Mouse (Mus musculus) frontal cortex, postnatal 10 days (tissue): Measurements from ENCODE around the gene Fbxo36.
A peak's percentile ranks its signal among the peaks of the same experiment; 100 is the strongest.

Experiments used
- DNase-seq, 2 experiments: peaks; one replicate each; pipeline ENCODE4 v3.0.0; 2022; ENCODE audit warnings: low spot score in 2 of 2, mixed read lengths in 1 of 2

The Fbxo36 gene

DNA sequence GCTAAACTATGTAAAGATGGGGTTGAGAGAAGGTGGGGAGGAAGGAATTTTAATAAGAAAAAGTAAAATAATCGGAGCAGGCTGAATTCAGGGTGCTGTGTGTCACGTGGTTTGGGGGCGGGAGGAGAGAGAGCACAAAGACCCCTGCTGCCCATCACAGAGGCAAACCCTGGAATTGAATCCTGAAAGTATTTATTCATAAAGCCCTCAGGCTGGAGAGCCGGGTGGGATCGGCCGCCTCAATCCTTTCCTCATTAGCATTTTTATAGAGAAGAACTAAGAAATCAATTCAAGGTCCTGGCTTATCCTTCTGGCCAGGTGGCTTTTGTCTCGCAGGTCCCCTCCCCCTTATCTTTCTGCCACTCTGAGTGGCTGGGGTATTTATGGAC lies 50.4 kb downstream of the Fbxo36 start:
- DNase-seq: no peak

DNA sequence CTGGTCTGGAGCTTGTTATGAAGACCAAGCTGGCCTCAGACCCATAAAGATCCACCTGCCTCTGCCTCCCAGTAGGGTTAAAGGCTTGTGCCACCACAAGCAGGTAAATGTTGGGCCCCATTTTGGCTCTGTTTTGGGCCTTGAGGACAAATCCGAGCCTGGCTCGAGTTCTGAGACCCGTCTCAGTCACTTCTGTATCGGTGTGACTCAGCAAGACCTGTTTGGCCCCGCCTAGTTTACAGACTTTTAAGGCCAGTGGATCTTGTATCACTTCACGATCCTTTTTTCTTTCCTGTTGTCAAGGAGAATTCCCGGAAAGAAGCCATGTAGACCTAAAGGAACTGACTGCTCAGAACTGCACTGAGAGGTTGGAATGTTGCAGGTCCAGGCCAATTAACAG lies 50.9 kb downstream of the Fbxo36 start:
- DNase-seq: no peak

DNA sequence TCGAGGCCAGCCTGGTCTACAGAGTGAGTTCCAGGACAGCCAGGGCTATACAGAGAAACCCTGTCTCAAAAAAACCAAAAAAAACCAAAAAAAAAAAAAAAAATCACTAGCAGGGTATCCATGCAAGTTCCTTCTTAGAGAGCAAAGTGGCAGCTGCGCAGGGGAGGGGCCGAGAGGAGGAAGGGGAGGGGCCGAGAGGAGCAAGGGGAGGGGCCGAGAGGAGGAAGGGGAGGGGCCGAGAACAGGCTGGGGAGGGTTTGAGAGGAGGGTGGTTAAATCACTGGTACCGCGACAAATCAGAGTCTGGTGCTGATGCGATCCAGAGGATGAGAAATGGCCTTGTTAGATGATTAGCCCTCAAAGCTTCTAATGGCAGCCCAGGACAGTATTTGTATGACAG lies 52.1 kb downstream of the Fbxo36 start:
- DNase-seq: no peak

DNA sequence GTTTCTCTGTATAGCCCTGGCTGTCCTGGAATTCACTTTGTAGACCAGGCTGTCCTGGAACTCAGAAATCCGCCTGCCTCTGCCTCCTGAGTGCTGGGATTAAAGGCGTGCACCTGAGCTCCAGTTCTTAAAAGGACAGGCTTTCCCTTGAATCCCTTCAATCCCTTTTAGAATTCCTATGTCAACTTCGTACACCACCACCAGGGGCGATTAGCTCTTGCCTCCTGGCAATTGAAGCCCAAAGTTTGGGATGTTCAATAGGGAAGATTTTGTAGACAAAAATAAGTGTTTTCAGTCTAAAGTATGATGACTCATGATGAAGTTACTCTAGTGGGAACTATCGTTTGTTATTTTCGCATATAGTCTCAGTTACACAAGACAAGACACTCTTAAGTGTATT lies 57.7 kb downstream of the Fbxo36 start:
- DNase-seq: no peak

DNA sequence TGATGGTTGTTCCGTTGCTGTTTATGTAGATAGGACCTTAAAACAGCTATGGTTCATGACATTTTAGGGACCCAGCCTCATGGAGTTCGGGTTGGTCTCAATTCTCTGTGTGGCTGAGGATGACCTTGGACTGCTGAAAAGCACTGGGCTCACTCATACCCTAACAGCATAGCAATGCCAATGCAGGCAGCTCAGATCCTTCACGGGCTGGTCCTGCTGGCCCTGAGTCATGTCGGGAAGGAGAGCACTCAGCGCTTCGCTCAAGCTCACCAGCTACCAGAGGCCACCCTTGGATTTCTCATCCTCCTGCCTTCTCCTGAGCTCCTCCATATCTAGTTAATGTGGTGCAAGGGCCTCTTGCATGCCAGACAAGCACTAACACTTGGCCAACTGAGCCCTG lies 59.5 kb downstream of the Fbxo36 start:
- DNase-seq: no peak

DNA sequence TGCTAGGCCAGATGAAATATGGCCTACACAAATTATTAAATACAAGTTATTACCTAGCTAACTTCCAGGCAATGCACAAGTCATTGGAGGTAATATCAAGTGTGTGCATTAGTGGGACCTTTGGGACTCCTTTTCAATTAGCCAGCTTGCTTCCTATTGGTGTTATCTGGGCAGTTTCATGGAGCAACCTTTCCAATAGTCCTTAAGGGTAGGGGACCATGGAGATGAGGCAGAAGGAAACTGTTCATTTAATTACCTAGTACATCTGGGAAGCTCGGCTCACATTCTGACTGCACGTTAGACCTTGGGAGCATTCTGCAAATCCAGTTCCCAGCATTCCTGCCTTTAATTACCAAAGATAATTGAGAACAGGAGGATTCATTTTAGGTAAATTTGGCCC lies 64.8 kb downstream of the Fbxo36 start:
- no peak for DNase-seq

DNA sequence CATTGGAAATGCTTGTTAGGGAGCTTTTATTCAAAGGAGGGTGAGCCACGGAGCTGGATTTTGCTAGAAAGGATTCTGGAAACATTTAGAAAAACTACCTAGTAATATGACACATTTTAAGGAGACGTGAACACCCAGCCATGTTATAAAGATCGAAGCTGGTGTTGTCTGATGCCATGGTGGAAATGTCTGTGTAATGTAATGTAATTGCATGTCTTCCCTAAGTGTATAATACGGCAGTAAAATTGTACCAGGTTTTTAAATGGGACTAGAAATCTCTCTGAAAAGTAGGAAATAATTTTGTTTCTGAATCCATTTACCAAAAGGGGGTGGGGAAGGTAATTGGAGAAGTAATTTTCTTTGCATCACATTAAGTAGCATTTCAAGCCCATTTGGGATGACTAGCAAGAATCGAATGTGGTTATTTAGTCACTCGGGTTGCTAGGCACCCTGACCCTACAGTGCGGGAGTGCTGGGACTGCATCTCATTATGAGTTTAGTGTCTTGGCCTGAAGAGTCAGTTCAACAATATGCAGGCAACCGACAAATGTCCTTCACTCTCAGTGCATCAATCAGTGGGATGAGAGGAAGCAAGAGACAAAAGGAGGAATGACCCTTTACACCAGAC lies 70.7 kb downstream of the Fbxo36 start:
- DNase-seq: no peak

DNA sequence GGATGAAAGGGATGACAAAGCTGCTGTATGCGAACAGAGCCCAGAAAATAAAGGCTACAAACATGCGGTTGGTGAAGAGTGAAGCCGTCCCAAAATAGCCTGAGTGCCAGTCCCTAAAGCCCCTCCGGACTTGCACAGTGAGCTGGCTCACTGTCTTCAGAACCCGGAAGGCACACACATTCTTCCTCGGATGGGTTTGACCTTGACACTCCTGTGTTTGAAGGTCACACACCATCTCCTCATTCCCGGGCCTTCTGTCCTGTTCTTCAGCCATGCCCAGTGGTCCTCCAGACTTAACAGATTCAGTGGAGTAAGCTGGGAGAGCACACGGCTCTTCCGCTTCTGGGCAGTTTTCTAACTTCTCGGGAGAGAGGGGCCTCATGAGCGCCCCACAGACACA lies 72.9 kb downstream of the Fbxo36 start:
- no peak for DNase-seq

DNA sequence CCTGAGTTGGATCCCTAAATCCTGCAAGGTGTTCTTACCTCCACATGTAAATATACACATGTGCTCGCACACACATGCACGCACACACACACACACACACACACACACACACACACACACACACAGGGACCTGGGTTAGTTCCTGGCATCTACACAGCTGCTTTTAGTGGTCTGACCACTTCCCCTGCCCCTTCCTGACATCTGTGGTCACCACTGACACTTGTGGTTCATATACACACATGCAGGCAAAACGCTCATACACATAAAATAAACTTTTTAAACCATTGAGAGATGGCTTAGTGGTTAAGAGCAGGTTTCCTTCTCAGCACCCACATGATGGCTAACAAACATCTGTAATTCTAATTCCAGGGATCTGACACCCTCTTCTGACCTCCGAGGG lies 75.4 kb downstream of the Fbxo36 start:
- DNase-seq: no peak

DNA sequence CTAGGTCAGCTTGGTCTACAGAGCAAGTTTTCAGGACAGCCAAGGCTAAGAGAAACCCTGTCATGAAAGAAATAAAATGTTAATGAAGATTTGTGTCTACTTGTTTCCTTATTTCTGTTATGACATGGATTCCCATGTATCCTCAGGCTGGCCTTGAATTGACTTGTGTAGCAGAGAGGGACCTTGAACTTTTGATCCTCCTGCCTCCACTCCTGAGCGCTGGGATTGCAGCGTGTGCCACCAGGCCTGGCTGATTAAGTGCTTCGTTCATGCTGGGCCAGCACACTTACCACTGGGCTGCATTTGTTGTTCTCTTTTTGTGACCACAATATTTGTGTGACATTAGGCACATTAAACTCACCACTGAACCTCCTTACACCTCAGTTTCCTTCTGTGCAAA lies 79.2 kb downstream of the Fbxo36 start:
- DNase-seq: no peak

DNA sequence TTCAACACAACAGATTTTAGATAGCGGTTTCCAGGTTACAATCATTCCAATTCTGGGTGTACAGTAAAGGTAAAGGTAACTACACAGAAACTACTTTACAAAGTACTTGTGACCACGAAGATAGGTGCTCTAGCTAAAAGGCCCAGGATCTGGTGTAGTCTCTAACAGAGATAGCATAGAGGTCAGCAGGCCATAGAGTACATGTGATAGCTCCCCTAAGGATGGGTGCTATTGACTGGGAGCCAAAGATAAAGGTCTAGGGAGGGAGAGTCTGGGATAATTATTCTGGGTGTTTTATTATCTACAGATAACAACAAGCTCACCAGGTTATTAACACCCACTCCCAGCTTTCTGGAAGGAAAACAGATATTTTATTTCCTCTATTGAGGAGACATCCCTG lies 83.8 kb downstream of the Fbxo36 start:
- DNase-seq: no peak

DNA sequence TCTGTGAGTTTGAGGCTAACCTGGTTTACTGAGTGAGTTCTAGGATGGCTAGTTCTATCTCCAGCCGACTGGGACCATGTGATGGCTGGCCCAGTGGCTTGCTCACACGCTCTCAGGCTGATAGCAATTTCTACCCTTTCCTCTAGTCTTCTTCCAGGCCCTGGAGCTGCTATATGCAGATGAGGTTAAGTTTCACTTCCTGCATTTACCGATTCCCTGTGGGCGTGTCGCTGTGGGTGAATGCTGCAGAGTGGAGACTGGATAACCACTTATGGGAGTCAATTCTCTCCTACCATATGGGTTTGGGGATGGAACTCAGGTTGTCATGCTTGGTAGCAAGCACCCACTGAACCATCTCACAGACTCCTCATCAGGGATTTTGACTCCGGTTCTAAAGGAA lies 84.5 kb downstream of the Fbxo36 start:
- no peak for DNase-seq

DNA sequence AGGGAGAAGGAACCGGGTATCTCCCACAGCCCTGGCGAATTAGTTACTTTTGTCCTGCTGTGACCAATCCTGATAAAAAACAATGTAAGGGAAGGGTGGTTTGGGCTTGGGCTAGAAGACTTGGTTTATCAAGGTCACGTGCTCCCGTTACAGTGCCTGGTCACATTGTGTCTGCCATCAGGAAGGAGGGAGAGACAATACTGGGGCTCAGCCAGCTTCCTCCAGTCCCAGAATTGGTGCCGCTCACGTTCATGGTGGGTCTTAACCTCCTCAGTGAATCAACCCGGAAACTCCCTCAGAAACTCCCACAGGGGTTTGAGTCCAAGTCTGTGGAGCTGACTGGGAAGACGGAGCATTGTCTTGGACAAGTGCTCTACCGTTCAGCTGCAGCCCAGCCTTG lies 86.0 kb downstream of the Fbxo36 start:
- no peak for DNase-seq

DNA sequence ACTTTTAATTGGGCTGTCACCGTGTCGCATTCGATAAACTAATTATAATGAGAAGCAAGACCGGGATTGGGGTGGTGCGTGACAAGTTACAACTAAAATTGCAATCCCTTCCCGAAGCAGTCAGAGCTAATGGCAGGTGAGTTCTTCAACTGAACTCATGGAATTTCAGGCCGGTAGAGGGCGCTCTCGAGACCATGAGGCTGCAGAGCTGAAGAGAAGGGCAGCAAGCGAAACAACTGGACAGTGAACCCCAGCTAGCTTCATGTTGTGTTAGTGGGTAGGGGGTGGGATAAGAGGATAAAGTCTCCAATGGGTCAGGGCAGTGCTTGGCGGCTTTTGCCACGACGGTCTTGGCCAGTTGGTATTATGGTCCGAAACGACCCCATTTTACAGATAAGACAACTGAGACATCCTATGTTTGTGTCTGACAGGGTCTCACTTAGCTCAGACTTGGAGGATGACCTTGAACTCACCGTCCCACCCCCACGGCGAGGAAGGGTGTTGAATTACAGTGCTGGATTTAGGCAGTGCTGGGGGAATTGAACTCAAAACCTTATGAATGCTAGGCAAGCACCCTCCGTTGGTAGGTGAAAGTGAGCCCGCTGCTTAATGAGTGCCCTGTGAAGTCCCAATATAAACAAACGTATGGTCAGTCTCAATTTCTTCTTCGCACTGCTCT lies 94.0 kb downstream of the Fbxo36 start:
- peak; percentile 67 to 81 for DNase-seq

DNA sequence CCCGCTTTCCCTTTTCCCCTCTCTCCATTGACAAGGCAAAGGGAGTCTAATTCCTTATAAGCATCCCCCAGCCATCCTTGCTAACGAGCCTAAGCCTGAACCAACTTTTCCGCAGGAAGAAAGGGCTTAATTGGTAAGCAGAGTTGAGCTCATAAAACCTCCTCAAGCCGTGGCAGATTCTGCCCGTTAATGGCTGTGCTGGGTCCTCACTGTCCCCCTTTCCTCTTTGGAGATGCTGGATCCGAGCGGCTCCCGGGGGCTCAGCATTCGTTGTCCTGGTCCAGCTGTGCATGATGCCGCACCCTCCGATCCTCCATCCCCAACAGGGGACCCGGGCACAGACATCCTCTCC lies 94.5 kb downstream of the Fbxo36 start:
- DNase-seq: peak in 1 of 2 experiments; percentile 34

DNA sequence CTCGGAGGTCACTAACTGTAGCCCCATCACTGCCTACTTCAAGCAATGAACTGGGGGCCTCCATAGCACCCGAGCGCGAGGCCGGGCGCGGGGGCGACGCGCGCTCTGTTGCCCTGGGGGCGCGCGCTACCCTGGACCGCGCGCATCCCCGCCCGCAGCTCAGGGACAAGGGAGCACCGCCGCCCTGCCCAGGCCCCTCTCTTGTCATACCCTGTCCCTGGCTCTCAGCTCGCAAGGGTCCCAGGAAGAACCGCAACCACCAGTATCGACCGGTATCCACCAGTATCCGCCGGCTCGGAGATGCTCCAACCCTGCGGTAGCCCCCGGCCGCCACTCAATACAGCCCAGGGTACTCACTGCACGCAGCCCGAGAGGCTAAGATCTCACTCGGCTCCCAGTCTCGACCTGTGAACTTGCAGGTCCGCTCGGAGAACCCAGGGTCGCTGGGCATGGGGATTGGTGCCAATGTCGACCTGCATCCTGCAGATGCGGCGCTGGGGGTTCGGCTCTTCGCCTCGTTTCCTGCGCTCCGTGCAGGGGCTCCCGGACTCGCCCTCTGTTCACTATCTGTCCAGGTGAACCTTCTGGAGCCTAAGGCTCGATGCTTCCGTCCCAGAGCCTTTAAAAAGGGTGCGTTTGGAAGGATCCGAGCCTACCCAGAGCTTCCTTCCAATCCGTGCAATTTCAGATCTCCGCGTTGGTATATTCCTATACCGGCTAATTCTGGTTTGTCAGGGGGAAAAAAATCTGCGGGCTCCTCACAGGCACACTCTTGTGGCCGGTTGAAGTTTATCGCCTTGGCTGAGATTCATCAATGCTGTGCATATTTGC lies 95.1 kb downstream of the Fbxo36 start, which contains the start of gene Slc16a14:
Gene Slc16a14 (minus strand): TSS at position 632 of the 831 bp plus-strand sequence.
- peak; percentile 58 to 66 for DNase-seq

DNA sequence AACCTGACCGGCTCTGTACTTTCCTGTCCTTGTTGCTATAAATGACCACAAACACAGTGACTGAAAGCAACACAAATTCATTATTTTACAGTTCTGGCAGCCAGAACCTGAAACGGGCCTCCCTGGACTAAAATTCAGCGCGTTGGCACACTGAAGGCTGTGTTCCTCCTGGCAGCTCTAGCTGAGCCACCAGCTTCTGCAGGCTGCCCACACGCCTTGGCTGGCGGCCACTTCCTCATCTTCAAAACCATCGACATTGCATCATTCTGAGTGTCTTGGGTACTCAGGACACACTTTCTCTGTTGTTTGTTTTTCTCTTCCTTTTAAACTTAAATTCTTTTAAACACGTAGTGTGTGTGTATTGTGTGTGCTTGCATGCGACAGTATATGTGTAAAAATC lies 96.0 kb downstream of the Fbxo36 start:
- peak; percentile 72 to 80 for DNase-seq

DNA sequence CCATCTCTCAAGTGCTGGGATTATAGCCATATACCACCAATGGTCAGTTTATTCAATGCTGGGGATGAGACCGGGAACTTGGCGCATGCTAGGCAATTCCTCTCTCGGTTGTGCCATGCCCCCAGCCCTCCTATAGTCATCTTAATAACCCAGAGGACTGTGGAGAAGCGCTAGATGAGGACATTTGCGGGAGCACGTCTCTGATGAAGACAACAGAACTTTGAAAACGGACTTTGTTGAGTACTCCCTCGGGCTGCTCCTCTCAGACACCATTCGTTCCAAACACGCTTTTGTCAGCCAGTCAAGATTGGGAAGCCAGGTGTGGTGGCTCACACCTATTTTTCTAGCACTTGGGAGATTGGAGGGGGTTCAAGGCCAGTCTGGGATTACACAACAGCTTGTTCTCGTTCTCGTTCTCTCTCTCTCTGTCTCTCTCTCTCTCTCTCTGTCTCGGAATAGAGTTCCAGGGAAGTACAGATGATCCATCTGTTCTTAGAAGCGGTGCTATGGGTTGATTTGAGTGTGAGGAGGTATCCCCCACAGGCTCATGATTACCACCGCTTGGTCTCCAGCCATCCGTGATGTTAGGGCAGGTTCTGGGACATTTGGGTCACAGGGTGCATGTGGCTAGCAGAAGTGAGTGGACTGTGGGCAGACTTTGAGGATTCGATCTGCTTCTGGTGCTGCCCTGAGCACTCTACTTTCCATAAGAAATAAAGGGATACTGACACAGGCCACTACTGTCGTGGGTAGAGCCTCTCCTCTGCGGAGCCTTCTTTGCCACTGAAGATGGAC lies 97.3 kb downstream of the Fbxo36 start:
- no peak for DNase-seq

DNA sequence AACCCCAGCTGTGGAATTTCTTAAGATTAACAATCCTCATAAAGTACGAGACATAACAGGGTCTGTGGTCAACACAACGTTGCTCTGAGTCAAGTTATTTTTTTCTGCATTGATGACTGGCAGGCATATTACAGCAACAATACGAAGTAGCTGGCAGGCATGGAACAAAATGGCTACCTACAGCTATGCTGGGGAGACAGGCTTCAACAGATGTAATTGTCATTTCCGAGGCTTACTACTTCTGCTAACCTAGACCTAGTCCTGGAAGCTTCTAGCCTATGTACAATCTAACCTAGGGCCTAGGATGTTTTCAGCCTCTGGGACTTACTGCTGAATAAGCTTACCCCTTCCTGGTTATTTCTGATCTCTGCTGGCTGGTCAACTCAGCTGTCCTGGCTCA lies 99.8 kb downstream of the Fbxo36 start:
- DNase-seq: no peak

DNA sequence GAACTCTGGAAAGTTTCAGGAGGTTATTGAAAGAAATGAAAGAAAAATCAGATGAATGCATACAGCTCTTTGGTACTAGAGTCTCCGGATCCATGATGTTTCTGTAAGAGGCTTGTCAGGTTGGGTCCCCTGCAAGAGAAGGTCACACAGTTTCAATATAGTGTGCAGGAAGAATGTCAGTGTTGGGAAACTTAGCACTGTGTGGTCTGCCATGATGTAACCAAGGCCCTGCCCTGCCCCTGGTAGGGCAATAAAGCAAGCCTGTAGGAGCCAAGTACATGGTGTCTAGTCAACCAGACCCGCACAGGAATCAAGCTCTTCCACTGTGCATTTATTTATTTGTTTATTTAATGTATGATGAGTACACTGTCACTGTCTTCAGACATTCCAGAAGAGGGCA lies 100.7 kb downstream of the Fbxo36 start:
- DNase-seq: no peak

DNA sequence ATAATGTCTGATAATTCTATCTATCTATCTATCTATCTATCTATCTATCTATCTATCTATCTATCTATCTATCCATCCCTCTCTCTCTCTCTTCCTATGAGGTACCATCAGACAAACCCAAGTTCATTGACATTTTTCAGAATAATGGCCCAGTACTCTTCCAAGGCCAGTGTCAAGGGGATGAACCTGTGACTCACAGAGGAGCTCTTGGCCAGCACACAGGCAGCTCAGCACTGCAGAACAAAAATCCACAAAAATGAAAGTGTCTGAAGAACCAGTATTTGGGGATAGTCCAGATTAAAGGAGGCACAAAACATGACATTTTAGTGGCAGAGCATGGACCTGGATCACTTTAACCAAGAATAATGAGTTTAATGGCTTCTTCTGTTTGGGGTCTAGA lies 103.0 kb downstream of the Fbxo36 start:
- DNase-seq: no peak

DNA sequence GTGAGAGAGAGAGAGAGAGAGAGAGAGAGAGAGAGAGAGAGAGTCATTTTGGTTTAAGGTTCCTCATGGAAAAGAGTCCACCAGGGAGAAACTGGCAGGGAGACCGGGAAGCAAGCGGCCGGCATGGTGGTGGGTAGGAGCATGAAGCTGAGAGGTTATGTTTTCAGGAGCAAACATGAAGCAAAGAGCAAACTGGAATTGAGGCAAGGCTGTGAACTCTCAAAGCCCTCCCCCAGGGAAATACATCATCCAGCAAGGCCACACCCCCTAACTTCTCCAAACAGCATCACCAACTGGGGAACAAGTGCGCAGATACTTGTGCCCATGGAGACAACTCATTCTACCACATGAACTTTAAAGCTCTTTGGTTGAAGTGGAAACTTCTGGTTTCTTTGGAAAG lies 103.9 kb downstream of the Fbxo36 start:
- DNase-seq: no peak
